Mouse (Mus musculus) MEL (cell line): ENCODE measurements around the gene Arfgap2. TPM values are rescaled to one million over a fixed set of nuclear protein-coding genes. Genes with fewer than 3 reads are reported as not detected.
"Not testable (repeated sequence)": the region's sequence is repeated elsewhere in the genome, so short reads cannot be mapped to it uniquely, and the experiment has no call there.

Experiments used
- DNase-seq: peaks from one replicate; pipeline ENCODE4 v3.0.0; 2011; ENCODE audit warnings: low read depth, low spot score
- H3K27ac ChIP-seq: 2 replicates; pipeline ENCODE4 v1.5.1; 2012; ENCODE audit warnings: low read depth, mild to moderate bottlenecking, control low read depth, low read length, moderate library complexity; ENCODE audit not compliant: control insufficient read depth
- H3K27me3 ChIP-seq, 2 experiments: fragments of 150-350 bp in 1 of 2; sonication (generic) in 1 of 2; 2 replicates each; pipeline ENCODE4 v1.6.1; 2012; ENCODE audit warnings: low read length in 2 of 2, mild to moderate bottlenecking in 2 of 2, improper control_type of control experiment in 1 of 2, moderate library complexity in 1 of 2; ENCODE audit not compliant: insufficient read depth in 2 of 2, control insufficient read depth in 1 of 2
- H3K36me3 ChIP-seq, 2 experiments: 2 replicates each; pipeline ENCODE4 v1.6.1; 2012 to 2014; ENCODE audit warnings: low read length in 2 of 2, improper control_type of control experiment in 1 of 2, inconsistent platforms in 1 of 2, mild to moderate bottlenecking in 1 of 2; ENCODE audit not compliant: insufficient read depth in 2 of 2, control insufficient read depth in 1 of 2
- H3K4me1 ChIP-seq, 2 experiments: fragments of 150-350 bp in 1 of 2; sonication (generic) in 1 of 2; 2 replicates each; pipeline ENCODE4 v1.6.1; 2012; ENCODE audit warnings: low read length in 2 of 2, improper control_type of control experiment in 1 of 2, mild to moderate bottlenecking in 1 of 2; ENCODE audit not compliant: insufficient read depth in 2 of 2, control insufficient read depth in 1 of 2
- H3K4me3 ChIP-seq, 2 experiments: fragments of 150-350 bp in 1 of 2; sonication (generic) in 1 of 2; 2 replicates each; pipeline ENCODE4 v1.5.1; 2012; ENCODE audit warnings: low read depth in 2 of 2, low read length in 2 of 2, mild to moderate bottlenecking in 2 of 2, moderate library complexity in 2 of 2, control low read depth in 1 of 2, improper control_type of control experiment in 1 of 2; ENCODE audit not compliant: control insufficient read depth in 1 of 2, insufficient read depth in 1 of 2
- H3K79me2 ChIP-seq: 2 replicates; pipeline ENCODE4 v1.6.1; 2012; ENCODE audit warnings: mild to moderate bottlenecking, low read length, moderate library complexity; ENCODE audit not compliant: control insufficient read depth, poor library complexity, insufficient read depth
- H3K9ac ChIP-seq: 2 replicates; pipeline ENCODE4 v1.6.1; 2012; ENCODE audit warnings: low read depth, mild to moderate bottlenecking, control low read depth, low read length, moderate library complexity; ENCODE audit not compliant: control insufficient read depth, poor library complexity, severe bottlenecking
- H3K9me3 ChIP-seq: fragments of 150-350 bp; sonication (generic); replicated peaks from 2 replicates; pipeline ENCODE4 v1.6.1; 2012; ENCODE audit warnings: mild to moderate bottlenecking, low read length, improper control_type of control experiment, moderate library complexity; ENCODE audit not compliant: insufficient read depth
- BHLHE40 ChIP-seq: IDR thresholded peaks from 2 replicates; pipeline ENCODE4 v1.6.1; 2012; ENCODE audit warnings: low read depth, mild to moderate bottlenecking, inconsistent platforms, low read length, improper control_type of control experiment, borderline replicate concordance
- CTCF ChIP-seq, 3 experiments: IDR thresholded peaks in 2 of 3; conservative IDR thresholded peaks in 1 of 3; 2 replicates each; pipeline ENCODE4 v1.5.1; 2011 to 2012; ENCODE audit warnings: low read length in 3 of 3, low read depth in 2 of 3, mild to moderate bottlenecking in 2 of 3, improper control_type of control experiment in 1 of 3, inconsistent platforms in 1 of 3, mixed read lengths in 1 of 3, moderate library complexity in 1 of 3; ENCODE audit not compliant: control insufficient read depth in 1 of 3, insufficient read depth in 1 of 3, poor library complexity in 1 of 3, severe bottlenecking in 1 of 3
- ETS1 ChIP-seq: IDR thresholded peaks from 2 replicates; pipeline ENCODE4 v1.6.1; 2012; ENCODE audit warnings: low read depth, mild to moderate bottlenecking, inconsistent platforms, low read length, improper control_type of control experiment, moderate library complexity
- GABPA ChIP-seq: IDR thresholded peaks from 2 replicates; pipeline ENCODE4 v1.6.1; 2012; ENCODE audit warnings: low read depth, mild to moderate bottlenecking, inconsistent platforms, low read length, improper control_type of control experiment, moderate library complexity
- GATA1 ChIP-seq: IDR thresholded peaks from 2 replicates; pipeline ENCODE4 v1.6.1; 2011; ENCODE audit warnings: low read depth, low read length, improper control_type of control experiment
- JUND ChIP-seq: IDR thresholded peaks from 2 replicates; pipeline ENCODE4 v1.6.1; 2011; ENCODE audit warnings: low read depth, mild to moderate bottlenecking, improper control_type of control experiment, low read length
- MAFK ChIP-seq: IDR thresholded peaks from 2 replicates; pipeline ENCODE4 v1.6.1; 2011; ENCODE audit warnings: low read depth, mild to moderate bottlenecking, low read length, improper control_type of control experiment, borderline replicate concordance
- MAX ChIP-seq: IDR thresholded peaks from 2 replicates; pipeline ENCODE4 v1.6.1; 2011; ENCODE audit warnings: low read length, improper control_type of control experiment
- MAZ ChIP-seq: IDR thresholded peaks from 2 replicates; pipeline ENCODE4 v1.6.1; 2012; ENCODE audit warnings: low read depth, mild to moderate bottlenecking, inconsistent platforms, low read length, improper control_type of control experiment
- MXI1 ChIP-seq: IDR thresholded peaks from 2 replicates; pipeline ENCODE4 v1.6.1; 2011; ENCODE audit warnings: mild to moderate bottlenecking, low read depth, low read length, improper control_type of control experiment
- RAD21 ChIP-seq: IDR thresholded peaks from 2 replicates; pipeline ENCODE4 v1.6.1; 2011; ENCODE audit warnings: mild to moderate bottlenecking, low read depth, low read length, improper control_type of control experiment
- RCOR1 ChIP-seq: IDR thresholded peaks from 2 replicates; pipeline ENCODE4 v1.6.1; 2012; ENCODE audit warnings: low read depth, mild to moderate bottlenecking, inconsistent platforms, low read length, improper control_type of control experiment
- SIN3A ChIP-seq: IDR thresholded peaks from 2 replicates; pipeline ENCODE4 v1.6.1; 2012; ENCODE audit warnings: low read length, improper control_type of control experiment, inconsistent platforms
- SMC3 ChIP-seq: IDR thresholded peaks from 2 replicates; pipeline ENCODE4 v1.6.1; 2011; ENCODE audit warnings: low read depth, low read length, improper control_type of control experiment
- ZNF384 ChIP-seq: IDR thresholded peaks from 2 replicates; pipeline ENCODE4 v1.6.1; 2012; ENCODE audit warnings: low read depth, mild to moderate bottlenecking, inconsistent platforms, low read length, improper control_type of control experiment
- polyA plus RNA-seq, 2 experiments: library from polyadenylated mRNA; stranded (reverse) in 1 of 2; unstranded in 1 of 2; fragments of >175 nt in 1 of 2; fragments of >200 nt in 1 of 2; gene quantifications; 2 replicates each; pipeline versions ENCODE4 v1.2.1 to v1.2.4; 2012; ENCODE audit warnings: low replicate concordance in 2 of 2, low read depth in 1 of 2; ENCODE audit not compliant: insufficient read length in 2 of 2, insufficient read depth in 1 of 2, missing spikeins in 1 of 2
- total RNA-seq: library from RNA; depleted of rRNA; stranded (reverse); fragments of 300-350 nt; gene quantifications from 2 replicates; pipeline ENCODE4 v1.2.3, GENCODE M21; 2012

The Arfgap2 gene
- total and polyA plus RNA-seq, 3 experiments: 73.1 to 80.2 TPM; not detected in 1

DNA sequence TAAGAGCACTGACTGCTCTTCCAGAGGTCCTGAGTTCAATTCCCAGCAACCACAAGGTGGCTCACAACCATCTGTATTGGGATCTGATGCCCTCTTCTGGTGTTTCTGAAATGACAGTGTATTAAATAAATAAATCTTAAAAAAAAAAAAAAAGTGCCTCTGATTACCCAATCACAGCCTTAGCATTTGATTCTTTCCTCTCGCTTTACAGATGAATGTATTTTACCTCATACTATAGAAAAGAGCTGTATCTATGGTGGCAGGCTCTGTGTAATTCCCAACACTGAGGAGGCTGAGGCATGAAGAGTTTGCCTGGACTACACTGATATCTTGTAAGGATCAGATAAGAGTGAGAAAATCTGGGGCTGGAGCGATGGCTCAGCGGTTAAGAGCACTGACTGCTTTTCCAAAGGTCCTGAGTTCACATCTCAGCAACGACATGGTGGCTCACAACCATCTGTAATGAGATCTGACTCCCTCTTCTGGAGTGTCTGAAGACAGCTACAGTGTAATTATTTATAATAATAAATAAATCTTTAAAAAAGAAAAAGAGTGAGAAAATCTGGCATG lies 27.2 kb upstream of the Arfgap2 start:
- H3K9me3 ChIP-seq, H3K36me3 ChIP-seq, H3K9ac ChIP-seq, H3K27me3 ChIP-seq: not testable (repeated sequence)
- Histone ChIP-seq H3K4me3 (peak overlapping the region; percentile 79 to 86), H3K27ac (peak overlapping the region; percentile 93; the same call in 1 of the 2 replicates)
- peak; percentile 53 for DNase-seq
- TF ChIP-seq RAD21 (peak; percentile 5; the same call in 1 of the 2 replicates), MXI1 (peak; percentile 50), SIN3A (peak; percentile 41; the same call in 1 of the 2 replicates), SMC3 (peak; percentile 39; the same call in 1 of the 2 replicates), JUND (0 out of 2 replicates have a peak, but pooled peaks have one; percentile 9), ZNF384 (peak; percentile 87), GATA1 (0 out of 2 replicates have a peak, but pooled peaks have one; percentile 29), RCOR1 (peak; percentile 92), CTCF (IDR thresholded peaks at IDR 0.05 in 2 of 3, conservative IDR thresholded peaks at IDR 0.05 in 1 of 3; ENCODE audit: control insufficient read depth in 1 of 3, insufficient read depth in 1 of 3, low read depth in 2 of 3, low read length in 3 of 3, poor library complexity in 1 of 3, severe bottlenecking in 1 of 3) (peak in 1 of 3 experiments; percentile 58; a peak in 2 of 6 replicates), BHLHE40 (0 out of 2 replicates have a peak, but pooled peaks have one; percentile 24)
- TF ChIP-seq, all 39 proteins: peak for 10; not testable (repeated sequence) for 29
- H3K79me2 ChIP-seq, H3K4me1 ChIP-seq: not testable (repeated sequence)

DNA sequence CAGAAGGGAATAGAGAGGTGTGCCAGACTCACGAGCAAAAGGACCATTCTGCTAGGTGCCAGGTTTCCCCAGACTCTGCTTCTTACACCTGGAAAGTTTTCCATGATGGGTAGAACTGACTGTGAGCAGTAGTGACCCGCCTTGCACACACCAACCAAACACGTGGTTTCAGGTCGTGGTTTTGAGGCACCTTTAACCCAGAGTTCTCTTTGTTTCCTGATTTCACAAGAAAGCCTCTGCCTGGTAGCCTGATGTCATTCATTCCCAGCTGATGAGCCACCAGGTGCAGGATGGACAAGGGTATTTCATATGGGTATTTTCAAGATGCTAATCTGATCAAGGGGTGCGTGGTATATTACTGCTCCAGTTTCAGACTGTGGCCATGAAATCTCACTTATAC lies 22.2 kb upstream of the Arfgap2 start:
- Histone ChIP-seq H3K27me3 (no peaks in the 10 kb centered on the region), H3K27ac (no peak overlapping the region), H3K79me2 (no peaks in the 10 kb centered on the region), H3K9me3 (no peaks in the 10 kb centered on the region), H3K4me1 (peaks cover 13% of the 10 kb centered on the region in 2 experiments), H3K4me3 (no peak overlapping the region), H3K9ac (no peak overlapping the region), H3K36me3 (peaks cover 0 to 19% of the 10 kb centered on the region in 2 experiments; a peak in 2 of 4 replicates)
- no peak for DNase-seq
- TF ChIP-seq MAFK (no peak), MAZ (no peak), GABPA (no peak), ETS1 (0 out of 2 replicates have a peak, but pooled peaks have one; percentile 36), MAX (peak; percentile 44; the same call in 1 of the 2 replicates)
